Mouse (Mus musculus): ENCODE measurements around the gene I830077J02Rik. TPM values are rescaled to one million over a fixed set of nuclear protein-coding genes. Genes with fewer than 3 reads are reported as not detected.

I830077J02Rik gene
- polyA plus RNA-seq, 1 experiment from 2014 or later, result 1.5 TPM

DNA sequence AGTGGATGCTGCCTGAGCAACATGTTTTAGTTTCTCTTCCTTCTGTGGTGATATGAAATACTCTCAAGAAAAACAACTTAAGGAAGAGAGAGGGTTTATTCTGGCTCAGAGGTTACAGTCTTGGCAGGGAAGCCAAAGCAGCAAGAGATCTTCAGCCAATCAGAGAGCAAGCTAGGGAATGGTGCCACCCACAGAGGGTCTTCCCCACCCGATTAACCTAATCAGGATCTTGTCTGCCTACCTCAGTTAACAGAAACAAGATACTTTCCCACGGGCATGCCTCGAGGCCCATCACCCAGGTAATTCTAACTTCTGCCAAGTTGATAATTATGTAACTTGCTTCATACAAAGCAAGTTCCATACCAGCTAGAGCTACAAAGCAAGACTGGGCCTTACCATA is 52.0 kb downstream of the I830077J02Rik start:
- 29% methylated on average over 3 of the region's 3 CpGs for WGBS
- H3K27ac ChIP-seq (replicated peaks in 1 of 2; ENCODE audit: control insufficient read depth in 1 of 2, insufficient read depth in 1 of 2, low read depth in 2 of 2, low read length in 2 of 2), result no peak overlapping the region

DNA sequence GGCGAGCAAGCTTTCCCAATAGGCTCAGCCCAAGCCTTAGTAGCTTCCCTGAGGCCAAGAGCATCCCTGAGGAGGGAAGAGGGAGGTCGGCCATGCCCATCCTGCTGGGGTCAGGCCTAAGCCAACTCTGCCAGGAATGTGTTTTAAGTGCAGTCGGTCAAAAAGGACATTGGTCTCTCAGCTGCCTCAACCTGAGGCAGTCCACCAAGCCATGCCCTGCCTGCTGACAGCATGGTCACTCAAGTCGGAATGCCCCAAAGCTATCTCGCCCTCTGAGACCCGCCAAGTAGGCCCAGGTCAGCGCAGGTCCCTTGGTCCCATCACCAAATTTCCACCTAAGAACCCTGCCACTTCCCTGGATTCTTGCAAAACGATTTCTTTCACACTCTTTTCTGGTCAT is 53.7 kb downstream of the I830077J02Rik start:
- Histone ChIP-seq H3K4me3 (ENCODE audit: control insufficient read depth in 1 of 2, insufficient read depth in 1 of 2, low read depth in 1 of 2, low read length in 2 of 2) (no peak overlapping the region), H3K4me2 (ENCODE audit: low read length) (no peak overlapping the region), H3K27ac (replicated peaks in 1 of 2; ENCODE audit: control insufficient read depth in 1 of 2, insufficient read depth in 1 of 2, low read depth in 2 of 2, low read length in 2 of 2) (no peak overlapping the region), H3K4me1 (ENCODE audit: control insufficient read depth in 2 of 2, insufficient read depth in 2 of 2, low read length in 2 of 2) (peaks cover 6 to 10% of the 10 kb centered on the region in 2 experiments; a peak in 2 of 4 replicates), H3K36me3 (ENCODE audit: control insufficient read depth, insufficient read depth, low read length) (no peaks in the 10 kb centered on the region), H3K9me3 (ENCODE audit: control insufficient read depth, low read length) (no peaks in the 10 kb centered on the region), H3K27me3 (ENCODE audit: control insufficient read depth, insufficient read depth, low read length) (peaks cover 5% of the 10 kb centered on the region; the same call in 1 of the 2 replicates), H3K9ac (ENCODE audit: low read length) (no peak overlapping the region)
- 78% methylated on average over 8 of the region's 8 CpGs for whole genome bisulfite sequencing
- ATAC-seq (ENCODE audit: insufficient number of reproducible peaks, insufficient read depth, low FRiP score, low read depth), result no peak

More for the DNA sequence above, 52.0 kb downstream of the I830077J02Rik start:
- Histone ChIP-seq H3K4me3 (ENCODE audit: control insufficient read depth in 1 of 2, insufficient read depth in 1 of 2, low read depth in 1 of 2, low read length in 2 of 2) (no peak overlapping the region), H3K4me1 (ENCODE audit: control insufficient read depth in 2 of 2, insufficient read depth in 2 of 2, low read length in 2 of 2) (peaks cover 6 to 9% of the 10 kb centered on the region in 2 experiments; a peak in 2 of 4 replicates), H3K9ac (ENCODE audit: low read length) (no peak overlapping the region), H3K4me2 (ENCODE audit: low read length) (no peak overlapping the region), H3K36me3 (ENCODE audit: control insufficient read depth, insufficient read depth, low read length) (no peaks in the 10 kb centered on the region), H3K27me3 (ENCODE audit: control insufficient read depth, insufficient read depth, low read length) (0 out of 2 replicates have a peak, but pooled peaks cover 5% of the 10 kb centered on the region), H3K9me3 (ENCODE audit: control insufficient read depth, low read length) (no peaks in the 10 kb centered on the region)
- ATAC-seq (ENCODE audit: insufficient number of reproducible peaks, insufficient read depth, low FRiP score, low read depth), result no peak

GRCm38 (mm10) chr3:105877919-105878318 is 54.5 kb downstream of the I830077J02Rik start:
- no peak for ATAC-seq (ENCODE audit: insufficient number of reproducible peaks, insufficient read depth, low FRiP score, low read depth)
- WGBS, result 67% methylated on average over 2 of the region's 2 CpGs

DNA sequence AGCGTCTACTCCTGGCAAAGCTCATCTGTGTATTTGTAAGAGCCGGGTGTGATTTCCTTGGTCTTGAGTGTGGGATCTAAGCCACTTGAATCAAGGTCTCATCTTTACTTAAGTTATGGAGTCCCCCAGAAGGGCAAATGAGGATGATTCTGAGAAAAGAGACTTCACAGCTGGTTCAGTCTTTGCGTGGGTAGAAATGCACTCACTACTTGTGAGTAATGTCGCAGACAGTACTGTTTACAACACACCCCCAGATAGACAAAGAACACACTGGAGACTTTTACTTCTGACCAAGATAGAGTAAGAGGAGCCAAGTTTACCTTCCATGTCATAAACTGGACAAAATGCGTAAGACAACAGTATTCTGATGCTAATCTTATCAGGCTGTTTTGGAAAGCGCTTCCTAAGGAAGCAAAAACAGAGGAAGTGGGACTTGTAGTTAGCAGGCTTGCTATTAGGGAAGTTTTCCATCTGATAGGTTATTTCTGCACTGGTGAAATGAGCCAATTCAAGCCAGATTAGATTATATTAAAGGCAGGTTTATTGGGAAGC is 55.1 kb downstream of the I830077J02Rik start:
- Histone ChIP-seq H3K36me3 (ENCODE audit: control insufficient read depth, insufficient read depth, low read length) (no peaks in the 10 kb centered on the region), H3K4me3 (ENCODE audit: control insufficient read depth in 1 of 2, insufficient read depth in 1 of 2, low read depth in 1 of 2, low read length in 2 of 2) (no peak overlapping the region), H3K27me3 (ENCODE audit: control insufficient read depth, insufficient read depth, low read length) (peaks cover 5% of the 10 kb centered on the region; the same call in 1 of the 2 replicates), H3K27ac (replicated peaks in 1 of 2; ENCODE audit: control insufficient read depth in 1 of 2, insufficient read depth in 1 of 2, low read depth in 2 of 2, low read length in 2 of 2) (no peak overlapping the region), H3K9ac (ENCODE audit: low read length) (no peak overlapping the region), H3K4me2 (ENCODE audit: low read length) (no peak overlapping the region), H3K9me3 (ENCODE audit: control insufficient read depth, low read length) (no peaks in the 10 kb centered on the region), H3K4me1 (ENCODE audit: control insufficient read depth in 2 of 2, insufficient read depth in 2 of 2, low read length in 2 of 2) (peaks cover 7 to 16% of the 10 kb centered on the region in 2 experiments)
- WGBS, result 69% methylated on average over 6 of the region's 6 CpGs
- no peak for ATAC-seq (ENCODE audit: insufficient number of reproducible peaks, insufficient read depth, low FRiP score, low read depth)

More at GRCm38 (mm10) chr3:105877919-105878318, 54.5 kb downstream of the I830077J02Rik start:
- Histone ChIP-seq H3K9ac (ENCODE audit: low read length) (no peak overlapping the region), H3K9me3 (ENCODE audit: control insufficient read depth, low read length) (no peaks in the 10 kb centered on the region), H3K27ac (replicated peaks in 1 of 2; ENCODE audit: control insufficient read depth in 1 of 2, insufficient read depth in 1 of 2, low read depth in 2 of 2, low read length in 2 of 2) (no peak overlapping the region), H3K36me3 (ENCODE audit: control insufficient read depth, insufficient read depth, low read length) (no peaks in the 10 kb centered on the region), H3K4me1 (ENCODE audit: control insufficient read depth in 2 of 2, insufficient read depth in 2 of 2, low read length in 2 of 2) (peaks cover 6 to 10% of the 10 kb centered on the region in 2 experiments; a peak in 2 of 4 replicates), H3K27me3 (ENCODE audit: control insufficient read depth, insufficient read depth, low read length) (peaks cover 5% of the 10 kb centered on the region; the same call in 1 of the 2 replicates), H3K4me3 (ENCODE audit: control insufficient read depth in 1 of 2, insufficient read depth in 1 of 2, low read depth in 1 of 2, low read length in 2 of 2) (no peak overlapping the region), H3K4me2 (ENCODE audit: low read length) (no peak overlapping the region)

- H3K4me2 ChIP-seq (ENCODE audit: low read length), result no peak overlapping the region
- ATAC-seq (ENCODE audit: insufficient number of reproducible peaks, insufficient read depth, low FRiP score, low read depth), result no peak
- WGBS, result 47% methylated on average over 5 of the region's 5 CpGs
- H3K9ac ChIP-seq (ENCODE audit: low read length), result no peak overlapping the region
- no peaks in the 10 kb centered on the region for H3K36me3 ChIP-seq (ENCODE audit: control insufficient read depth, insufficient read depth, low read length)
- H3K4me1 ChIP-seq (ENCODE audit: control insufficient read depth in 2 of 2, insufficient read depth in 2 of 2, low read length in 2 of 2), result peaks cover 11 to 20% of the 10 kb centered on the region in 2 experiments
- H3K4me3 ChIP-seq (ENCODE audit: control insufficient read depth in 1 of 2, insufficient read depth in 1 of 2, low read depth in 1 of 2, low read length in 2 of 2), result no peak overlapping the region
- no peaks in the 10 kb centered on the region for H3K9me3 ChIP-seq (ENCODE audit: control insufficient read depth, low read length)
- no peaks in the 10 kb centered on the region; the same call in 1 of the 2 replicates for H3K27me3 ChIP-seq (ENCODE audit: control insufficient read depth, insufficient read depth, low read length)
- H3K27ac ChIP-seq (replicated peaks in 1 of 2; ENCODE audit: control insufficient read depth in 1 of 2, insufficient read depth in 1 of 2, low read depth in 2 of 2, low read length in 2 of 2), result no peak overlapping the region
Observed at GRCm38 (mm10) chr3:105876022-105876421, 56.4 kb downstream of the I830077J02Rik start.

Other genes with a start within 250 kb of the I830077J02Rik start
- 17.0 and 20.2 TPM in 2 replicates for gene Ddx20, start 245.1 kb downstream of the I830077J02Rik start, polyA plus RNA-seq (2014; fragmentation: Nextera tagmentation; extraction: Ambion mirVana)
- 1.2 and 1.7 TPM in 2 replicates for gene Inka2, start 228.1 kb downstream of the I830077J02Rik start, polyA plus RNA-seq (2014; fragmentation: Nextera tagmentation; extraction: Ambion mirVana)
- gene Rap1a, start 131.3 kb downstream of the I830077J02Rik start, polyA plus RNA-seq (2014; fragmentation: Nextera tagmentation; extraction: Ambion mirVana), result 66.9 and 77.3 TPM in 2 replicates
- gene Adora3, start 61.8 kb downstream of the I830077J02Rik start, polyA plus RNA-seq (2014; fragmentation: Nextera tagmentation; extraction: Ambion mirVana), result not detected in 2 replicates
- 0.26 and 0.41 TPM in 2 replicates for gene Tmigd3, start 61.8 kb downstream of the I830077J02Rik start, polyA plus RNA-seq (2014; fragmentation: Nextera tagmentation; extraction: Ambion mirVana)
- gene Wdr77, start 26.7 kb upstream of the I830077J02Rik start, polyA plus RNA-seq (2014; fragmentation: Nextera tagmentation; extraction: Ambion mirVana), result 83.4 and 91.9 TPM in 2 replicates
- gene Atp5f1, start 27.4 kb upstream of the I830077J02Rik start, polyA plus RNA-seq (2014; fragmentation: Nextera tagmentation; extraction: Ambion mirVana), result 903 and 907 TPM in 2 replicates
- gene Ovgp1, start 41.0 kb upstream of the I830077J02Rik start, polyA plus RNA-seq (2014; fragmentation: Nextera tagmentation; extraction: Ambion mirVana), result 1.2 and 1.8 TPM in 2 replicates
- not detected in 2 replicates for gene Pifo, start 82.0 kb upstream of the I830077J02Rik start, polyA plus RNA-seq (2014; fragmentation: Nextera tagmentation; extraction: Ambion mirVana)
- 0.34 TPM in 1 of 2 replicates, not detected in the other for gene Chil5, start 100.2 kb upstream of the I830077J02Rik start, polyA plus RNA-seq (2014; fragmentation: Nextera tagmentation; extraction: Ambion mirVana)
- gene Chia1, start 180.6 kb upstream of the I830077J02Rik start, polyA plus RNA-seq (2014; fragmentation: Nextera tagmentation; extraction: Ambion mirVana), result 0.12 and 0.19 TPM in 2 replicates
- gene Chil3, start 234.9 kb upstream of the I830077J02Rik start, polyA plus RNA-seq (2014; fragmentation: Nextera tagmentation; extraction: Ambion mirVana), result not detected in 2 replicates